Mouse (Mus musculus) stomach, postnatal 0 days (tissue): ENCODE data around the gene 1110002E22Rik.

Experiments
- CTCF ChIP-seq: IDR thresholded peaks from 2 replicates; pipeline ENCODE4 v1.5.1; 2016; ENCODE audit warnings: antibody characterized with exemption, low read depth, mild to moderate bottlenecking, moderate library complexity
- EP300 ChIP-seq: optimal IDR thresholded peaks from 2 replicates; pipeline ENCODE3; 2016; ENCODE audit warnings: antibody characterized with exemption

GRCm38 (mm10) chr3:138066348-138066856 lies 1.6 kb downstream of the 1110002E22Rik start:
- TF ChIP-seq EP300 (no peak), CTCF (no peak)
